Mouse (Mus musculus) limb, embryonic 14.5 days (tissue): Measurements from ENCODE around the gene Slc26a10. TPM values are rescaled to one million over a fixed set of nuclear protein-coding genes. Genes with fewer than 3 reads are reported as not detected.

ENCODE experiments used
- ATAC-seq: fragments of 200-750 bp; cut with Nextera tagmentation; 2 replicates; pipeline ENCODE4 v1.8.0; 2017; ENCODE audit warnings: low read depth, moderate number of reproducible peaks, moderate TSS enrichment; ENCODE audit not compliant: low FRiP score
- DNase-seq: peaks from one replicate; pipeline ENCODE4 v3.0.0-alpha.2; 2015; ENCODE audit warnings: low spot score
- H3K27ac ChIP-seq: fragments of 300-500 bp; sonication (generic); replicated peaks from 2 replicates; pipeline ENCODE4 v1.5.1; 2014; ENCODE audit warnings: low read depth, mild to moderate bottlenecking, low read length, moderate library complexity, mixed read lengths
- H3K27me3 ChIP-seq: fragments of 300-500 bp; sonication (generic); 2 replicates; pipeline ENCODE4 v1.6.1; 2014; ENCODE audit warnings: low read length, mixed read lengths; ENCODE audit not compliant: control insufficient read depth, insufficient read depth
- H3K36me3 ChIP-seq: fragments of 300-500 bp; sonication (generic); 2 replicates; pipeline ENCODE4 v1.6.1; 2014; ENCODE audit warnings: mild to moderate bottlenecking, low read length, moderate library complexity, mixed read lengths; ENCODE audit not compliant: control insufficient read depth, insufficient read depth
- H3K4me1 ChIP-seq: fragments of 300-500 bp; sonication (generic); 2 replicates; pipeline ENCODE4 v1.6.1; 2014; ENCODE audit warnings: antibody characterized with exemption, low read length, mixed read lengths; ENCODE audit not compliant: control insufficient read depth, insufficient read depth
- H3K4me2 ChIP-seq: fragments of 300-500 bp; sonication (generic); replicated peaks from 2 replicates; pipeline ENCODE4 v1.6.1; 2014; ENCODE audit warnings: low read depth, mild to moderate bottlenecking, low read length, moderate library complexity; ENCODE audit not compliant: severe bottlenecking
- H3K4me3 ChIP-seq: fragments of 300-500 bp; sonication (generic); replicated peaks from 2 replicates; pipeline ENCODE4 v1.5.1; 2014; ENCODE audit warnings: low read length
- H3K9ac ChIP-seq: fragments of 300-500 bp; sonication (generic); 2 replicates; pipeline ENCODE4 v1.6.1; 2014; ENCODE audit warnings: mild to moderate bottlenecking, low read depth, low read length, moderate library complexity; ENCODE audit not compliant: severe bottlenecking
- H3K9me3 ChIP-seq: fragments of 300-500 bp; sonication (generic); 2 replicates; pipeline ENCODE4 v1.6.1; 2016; ENCODE audit warnings: low read length; ENCODE audit not compliant: control insufficient read depth
- POLR2A ChIP-seq: fragments of 200-500 bp; IDR thresholded peaks from 2 replicates; pipeline ENCODE4 v1.8.0; 2012; ENCODE audit warnings: inconsistent platforms, mild to moderate bottlenecking, moderate library complexity, borderline replicate concordance; ENCODE audit not compliant: insufficient read depth, insufficient read length; ENCODE audit errors: extremely low read depth
- WGBS: fragments of 180-500 bp; shearing (Covaris S2); extraction: QIAGEN DNeasy Blood & Tissue Kit; methylation state at CpG from one replicate; pipeline ENCODE4 v1.1.7; 2014; 5-methylcytosine and 5-hydroxymethylcytosine counted together
- polyA plus RNA-seq, 2 experiments: library from polyadenylated mRNA; depleted of rRNA in 1 of 2; stranded (reverse) in 1 of 2; unstranded in 1 of 2; fragments of >200 nt; fragmentation: Nextera tagmentation in 1 of 2; extraction: Ambion mirVana in 1 of 2; gene quantifications; 2 replicates each; pipeline versions ENCODE4 v1.2.1 to v1.2.3; 2012 to 2014

The Slc26a10 gene
- polyA plus RNA-seq, 2 experiments: 0.81 to 2.9 TPM

GRCm38 (mm10) chr10:127176756-127177155, 3.7 kb downstream of the Slc26a10 start:
- no peak for DNase-seq
- WGBS: 6% methylated on average over 7 of the region's 7 CpGs
- no peak for TF ChIP-seq POLR2A
- Histone ChIP-seq H3K4me3 (no peak overlapping the region), H3K27me3 (peaks cover 46% of the 10 kb centered on the region), H3K9ac (no peak overlapping the region), H3K4me2 (no peak overlapping the region), H3K27ac (no peak overlapping the region), H3K36me3 (peaks cover 2% of the 10 kb centered on the region; the same call in 1 of the 2 replicates), H3K4me1 (peaks cover 16% of the 10 kb centered on the region), H3K9me3 (no peaks in the 10 kb centered on the region)
- no peak for ATAC-seq

GRCm38 (mm10) chr10:127176228-127176627, 4.2 kb downstream of the Slc26a10 start:
- Histone ChIP-seq H3K9me3 (no peaks in the 10 kb centered on the region), H3K4me3 (no peak overlapping the region), H3K4me2 (no peak overlapping the region), H3K27ac (no peak overlapping the region), H3K36me3 (no peaks in the 10 kb centered on the region), H3K9ac (no peak overlapping the region), H3K27me3 (peaks cover 47% of the 10 kb centered on the region), H3K4me1 (peaks cover 16% of the 10 kb centered on the region)
- no peak for DNase-seq
- no peak for TF ChIP-seq POLR2A
- ATAC-seq: no peak
- WGBS: 44% methylated on average over 3 of the region's 3 CpGs

GRCm38 (mm10) chr10:127174170-127174569, 6.3 kb downstream of the Slc26a10 start:
- peaks cover 50% of the 10 kb centered on the region for H3K27me3 ChIP-seq
- H3K4me2 ChIP-seq: no peak overlapping the region
- peaks cover 7% of the 10 kb centered on the region for H3K4me1 ChIP-seq
- no peak overlapping the region for H3K9ac ChIP-seq
- DNase-seq: no peak
- H3K27ac ChIP-seq: no peak overlapping the region
- ATAC-seq: no peak
- H3K9me3 ChIP-seq: no peaks in the 10 kb centered on the region
- TF ChIP-seq POLR2A: no peak
- H3K4me3 ChIP-seq: no peak overlapping the region
- WGBS: 87% methylated on average over 7 of the region's 7 CpGs
- no peaks in the 10 kb centered on the region for H3K36me3 ChIP-seq

GRCm38 (mm10) chr10:127173148-127174065, 7.0 kb downstream of the Slc26a10 start:
- ATAC-seq: no peak
- no peak for DNase-seq
- no peak overlapping the region for H3K27ac ChIP-seq
- no peak overlapping the region for H3K9ac ChIP-seq
- 82% methylated on average over 16 of the region's 16 CpGs for WGBS
- no peak for TF ChIP-seq POLR2A
- no peak overlapping the region for H3K4me2 ChIP-seq
- no peaks in the 10 kb centered on the region for H3K9me3 ChIP-seq
- no peaks in the 10 kb centered on the region for H3K36me3 ChIP-seq
- peaks cover 47% of the 10 kb centered on the region for H3K27me3 ChIP-seq
- H3K4me1 ChIP-seq: peaks cover 7% of the 10 kb centered on the region
- H3K4me3 ChIP-seq: no peak overlapping the region

GRCm38 (mm10) chr10:127171631-127172200, 8.7 kb downstream of the Slc26a10 start:
- 87% methylated on average over 15 of the region's 15 CpGs for WGBS
- DNase-seq: no peak
- no peaks in the 10 kb centered on the region for H3K36me3 ChIP-seq
- H3K27me3 ChIP-seq: peaks cover 47% of the 10 kb centered on the region
- H3K4me1 ChIP-seq: no peaks in the 10 kb centered on the region
- H3K9me3 ChIP-seq: no peaks in the 10 kb centered on the region
- H3K4me3 ChIP-seq: no peak overlapping the region
- no peak overlapping the region for H3K9ac ChIP-seq
- no peak overlapping the region for H3K4me2 ChIP-seq
- ATAC-seq: no peak
- no peak overlapping the region for H3K27ac ChIP-seq
- no peak for TF ChIP-seq POLR2A
